Mouse (Mus musculus): ENCODE results near the gene Acox1.

- no peak for TF ChIP-seq CTCF (IDR thresholded peaks at IDR 0.05; ENCODE audit: low read depth)
- TF ChIP-seq EP300 (IDR thresholded peaks at IDR 0.05; ENCODE audit: low read depth): no peak
Measured at GRCm38 (mm10) chr11:116127156-116127980, 71.5 kb downstream of the Acox1 start, which contains the start of gene Trim47.
